Mouse (Mus musculus) heart, embryonic 12.5 days (tissue): Measurements from ENCODE around the gene Slc16a13. TPM values are rescaled to one million over a fixed set of nuclear protein-coding genes. Genes with fewer than 3 reads are reported as not detected.

Experiments
- ATAC-seq: fragments of 200-750 bp; cut with Nextera tagmentation; 2 replicates; pipeline ENCODE4 v1.8.0; 2017; ENCODE audit warnings: moderate TSS enrichment, moderate library complexity; ENCODE audit not compliant: insufficient number of reproducible peaks, low FRiP score
- H3K27ac ChIP-seq: fragments of 300-500 bp; sonication (generic); 2 replicates; pipeline ENCODE4 v1.5.1; 2016; ENCODE audit warnings: mild to moderate bottlenecking, moderate library complexity; ENCODE audit not compliant: poor library complexity, severe bottlenecking
- H3K27me3 ChIP-seq: fragments of 300-500 bp; sonication (generic); replicated peaks from 2 replicates; pipeline ENCODE4 v1.6.1; 2016; ENCODE audit warnings: mild to moderate bottlenecking, moderate library complexity
- H3K36me3 ChIP-seq: fragments of 300-500 bp; sonication (generic); 2 replicates; pipeline ENCODE4 v1.6.1; 2016; ENCODE audit warnings: mild to moderate bottlenecking, moderate library complexity
- H3K4me1 ChIP-seq: fragments of 300-500 bp; sonication (generic); replicated peaks from 2 replicates; pipeline ENCODE4 v1.6.1; 2016; ENCODE audit warnings: mild to moderate bottlenecking
- H3K4me2 ChIP-seq: fragments of 300-500 bp; sonication (generic); 2 replicates; pipeline ENCODE4 v1.6.1; 2016; ENCODE audit warnings: mild to moderate bottlenecking, moderate library complexity
- H3K4me3 ChIP-seq: fragments of 300-500 bp; sonication (generic); 2 replicates; pipeline ENCODE4 v1.5.1; 2016; ENCODE audit warnings: mild to moderate bottlenecking
- H3K9ac ChIP-seq: fragments of 300-500 bp; sonication (generic); 2 replicates; pipeline ENCODE4 v1.6.1; 2016; ENCODE audit warnings: mild to moderate bottlenecking, moderate library complexity
- H3K9me3 ChIP-seq: fragments of 300-500 bp; sonication (generic); replicated peaks from 2 replicates; pipeline ENCODE4 v1.6.1; 2016; ENCODE audit warnings: mild to moderate bottlenecking, moderate library complexity
- WGBS: fragments of 180-500 bp; shearing (Covaris S2); methylation state at CpG from one replicate; pipeline ENCODE4 v1.1.7; 2016; 5-methylcytosine and 5-hydroxymethylcytosine counted together
- polyA plus RNA-seq: library from polyadenylated mRNA; unstranded; fragments of >200 nt; fragmentation: Nextera tagmentation; extraction: Ambion mirVana; gene quantifications from 2 replicates; pipeline ENCODE4 v1.2.1, GENCODE M21; 2016

Gene Slc16a13
- polyA plus RNA-seq, result 7.7 and 9.1 TPM in 2 replicates

DNA sequence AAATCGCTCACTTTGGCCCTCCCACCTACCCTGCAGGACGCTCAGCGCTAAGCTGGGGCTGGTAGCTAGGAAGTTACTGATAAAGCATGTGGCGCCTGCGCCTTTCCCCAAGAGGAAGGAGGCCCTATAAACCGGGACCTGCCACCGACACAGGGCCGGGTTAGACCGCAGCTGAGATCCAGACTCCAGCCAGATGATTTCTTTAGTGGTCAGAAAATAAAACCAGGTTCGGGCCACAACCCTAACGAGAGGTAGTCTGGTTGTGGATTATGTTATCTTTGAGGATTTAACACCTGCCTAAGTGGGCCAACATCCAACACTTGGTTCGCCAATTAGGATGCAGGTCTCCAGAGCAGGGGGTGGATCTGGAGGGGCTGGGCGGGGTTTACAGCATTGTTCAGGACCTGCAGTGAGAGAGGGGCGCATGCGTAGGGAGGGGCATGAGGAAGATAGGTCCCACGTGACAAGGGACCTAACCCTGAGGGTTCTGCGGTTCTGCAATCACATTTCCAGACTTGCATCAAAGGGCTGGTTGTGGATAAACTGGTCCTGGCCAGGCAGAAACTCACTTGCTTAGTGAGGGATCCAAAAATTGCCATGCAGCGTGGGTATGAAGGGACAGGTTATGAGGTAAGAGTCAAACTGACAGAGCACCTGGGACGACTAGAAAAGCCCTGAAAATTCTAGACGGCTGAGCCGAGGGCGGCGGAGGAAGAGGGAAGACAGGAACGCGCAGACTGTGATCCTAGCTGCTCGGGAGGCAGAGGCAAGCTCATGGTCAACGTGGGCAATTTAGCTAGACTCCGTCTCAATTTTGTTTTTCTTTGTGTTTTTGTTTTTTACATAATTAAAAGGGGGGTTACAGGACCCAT is at the start of gene Slc16a13:
Slc16a13 (minus strand) TSS at position 334 of the 872 bp plus-strand sequence.
- peaks cover 42% of the 10 kb centered on the region for H3K27me3 ChIP-seq
- no peaks in the 10 kb centered on the region for H3K9me3 ChIP-seq
- H3K4me3 ChIP-seq, result peak within 1 kb of the TSS; percentile 53
- peak within 1 kb of the TSS; percentile 92 for H3K4me2 ChIP-seq
- H3K27ac ChIP-seq, result peak within 1 kb of the TSS; percentile 94
- no peaks in the 10 kb centered on the region for H3K36me3 ChIP-seq
- H3K9ac ChIP-seq, result peak within 1 kb of the TSS; percentile 79
- peaks cover 40% of the 10 kb centered on the region for H3K4me1 ChIP-seq
- ATAC-seq, result peak; percentile 93
- WGBS, result under 1% methylated on average over 28 of the region's 28 CpGs

- Histone ChIP-seq H3K9ac (no peak overlapping the region), H3K4me1 (peaks cover 15% of the 10 kb centered on the region), H3K4me2 (no peak overlapping the region), H3K27ac (peak overlapping the region; percentile 38; the same call in 1 of the 2 replicates), H3K4me3 (no peak overlapping the region), H3K9me3 (peaks cover 2% of the 10 kb centered on the region; the same call in 1 of the 2 replicates), H3K36me3 (no peaks in the 10 kb centered on the region), H3K27me3 (no peaks in the 10 kb centered on the region)
- no peak for ATAC-seq
- 73% methylated on average over 1 of the region's 1 CpGs for WGBS
Measured at GRCm38 (mm10) chr11:70266405-70266804, 45.5 kb upstream of the Slc16a13 start.

GRCm38 (mm10) chr11:70265819-70266218 is 45.0 kb upstream of the Slc16a13 start:
- no peak for ATAC-seq
- Histone ChIP-seq H3K4me3 (no peak overlapping the region), H3K36me3 (no peaks in the 10 kb centered on the region), H3K27ac (no peak overlapping the region), H3K9ac (no peak overlapping the region), H3K4me2 (no peak overlapping the region), H3K4me1 (peaks cover 15% of the 10 kb centered on the region), H3K27me3 (no peaks in the 10 kb centered on the region), H3K9me3 (peaks cover 2% of the 10 kb centered on the region; the same call in 1 of the 2 replicates)
- WGBS, result 68% methylated on average over 4 of the region's 4 CpGs

DNA sequence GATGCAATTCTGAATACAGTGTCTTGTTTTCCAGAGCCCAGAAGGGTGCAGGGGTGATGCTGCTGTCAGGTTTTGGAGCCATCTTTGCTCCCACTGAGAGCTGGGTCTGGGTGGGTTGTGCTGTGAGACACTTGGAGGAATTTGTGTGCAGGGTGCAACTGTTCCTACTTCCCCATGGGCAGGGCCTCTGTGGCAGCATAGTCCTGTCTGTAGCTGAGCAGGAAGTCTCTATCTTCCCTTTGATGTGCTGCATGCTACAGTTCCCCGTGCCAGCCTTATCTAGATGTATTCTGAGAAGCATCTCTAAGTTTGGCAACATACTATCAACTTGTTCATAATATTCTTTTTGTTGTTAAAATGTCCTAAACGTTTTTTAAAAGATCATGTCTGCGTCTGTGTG is 44.4 kb upstream of the Slc16a13 start:
- Histone ChIP-seq H3K4me2 (no peak overlapping the region), H3K9ac (no peak overlapping the region), H3K4me1 (peaks cover 15% of the 10 kb centered on the region), H3K27ac (no peak overlapping the region), H3K27me3 (no peaks in the 10 kb centered on the region), H3K9me3 (peaks cover 2% of the 10 kb centered on the region; the same call in 1 of the 2 replicates), H3K4me3 (no peak overlapping the region), H3K36me3 (no peaks in the 10 kb centered on the region)
- 41% methylated on average over 3 of the region's 3 CpGs for WGBS
- no peak for ATAC-seq

GRCm38 (mm10) chr11:70259035-70259434 is 38.2 kb upstream of the Slc16a13 start:
- Histone ChIP-seq H3K27me3 (peaks cover 31% of the 10 kb centered on the region), H3K9ac (no peak overlapping the region), H3K4me3 (no peak overlapping the region), H3K9me3 (peaks cover 2% of the 10 kb centered on the region; the same call in 1 of the 2 replicates), H3K4me2 (no peak overlapping the region), H3K27ac (no peak overlapping the region), H3K36me3 (no peaks in the 10 kb centered on the region), H3K4me1 (peaks cover 10% of the 10 kb centered on the region; the same call in 1 of the 2 replicates)
- no peak for ATAC-seq
- 85% methylated on average over 4 of the region's 4 CpGs for WGBS

DNA sequence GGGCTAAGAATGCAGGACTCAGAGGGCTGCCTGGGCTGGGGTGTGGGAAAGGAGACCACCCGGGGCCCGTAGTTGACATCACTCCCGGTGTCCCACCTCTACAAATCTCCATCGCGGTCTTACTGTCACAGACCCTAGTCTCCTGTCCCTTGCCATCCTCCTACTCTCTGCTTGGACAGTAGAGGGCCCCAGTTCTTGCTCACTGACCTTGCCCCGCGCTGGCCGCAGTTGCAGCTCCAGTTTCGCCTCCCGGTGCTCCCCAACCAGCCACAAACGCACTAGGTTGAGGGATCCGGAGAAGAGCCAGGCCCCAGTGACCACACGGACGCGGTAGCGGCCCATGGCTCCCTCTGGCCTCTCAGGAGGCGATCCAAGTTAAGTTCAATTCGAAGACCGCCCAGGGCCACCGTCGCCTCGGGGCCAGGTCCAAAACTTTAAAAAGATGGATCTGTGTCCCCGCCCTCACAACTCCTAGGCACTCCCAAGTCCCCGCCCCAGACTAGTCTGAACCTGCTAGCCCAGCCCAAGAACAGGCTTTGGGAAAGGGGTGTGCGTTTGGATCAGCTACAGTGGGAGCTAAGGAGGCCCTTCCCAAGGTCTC is 34.2 kb upstream of the Slc16a13 start, which contains the start of gene Alox12:
Alox12 (minus strand) TSS at position 423 of the 601 bp plus-strand sequence.
- Histone ChIP-seq H3K9ac (peak within 1 kb of the TSS; percentile 42), H3K9me3 (no peaks in the 10 kb centered on the region), H3K4me3 (peak within 1 kb of the TSS; percentile 39), H3K36me3 (no peaks in the 10 kb centered on the region), H3K4me1 (peaks cover 10% of the 10 kb centered on the region; the same call in 1 of the 2 replicates), H3K27ac (no peak within 1 kb of the TSS), H3K27me3 (peaks cover 71% of the 10 kb centered on the region), H3K4me2 (peak within 1 kb of the TSS; percentile 72)
- WGBS, result under 1% methylated on average over 25 of the region's 25 CpGs
- ATAC-seq, result peak; percentile 43; the same call in 1 of the 2 replicates

DNA sequence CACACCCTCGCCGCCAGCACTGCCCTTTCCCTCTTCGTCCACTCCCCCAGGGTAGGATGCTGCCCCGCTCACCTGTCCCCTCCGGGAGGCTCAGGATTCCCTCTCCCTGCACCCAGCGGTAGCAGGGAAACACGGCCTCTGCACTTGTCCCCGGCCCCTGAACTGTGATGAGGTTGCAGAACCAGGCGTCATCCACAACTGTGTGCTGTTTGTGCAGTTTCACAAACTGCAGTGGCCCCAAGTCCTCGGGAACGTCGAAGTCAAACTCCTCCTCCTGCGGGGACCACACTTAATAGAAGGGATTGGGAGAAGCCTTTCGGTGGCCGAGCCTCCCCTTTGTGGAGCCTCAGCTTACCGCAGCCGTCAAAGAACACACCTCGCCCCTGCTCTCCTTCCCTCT is 33.5 kb upstream of the Slc16a13 start:
- Histone ChIP-seq H3K4me1 (peaks cover 10% of the 10 kb centered on the region; the same call in 1 of the 2 replicates), H3K9me3 (no peaks in the 10 kb centered on the region), H3K9ac (peak overlapping the region; percentile 42), H3K4me3 (peak overlapping the region; percentile 39), H3K27me3 (peaks cover 72% of the 10 kb centered on the region), H3K4me2 (peak overlapping the region; percentile 72), H3K27ac (no peak overlapping the region), H3K36me3 (no peaks in the 10 kb centered on the region)
- WGBS, result 5% methylated on average over 18 of the region's 18 CpGs
- no peak for ATAC-seq

DNA sequence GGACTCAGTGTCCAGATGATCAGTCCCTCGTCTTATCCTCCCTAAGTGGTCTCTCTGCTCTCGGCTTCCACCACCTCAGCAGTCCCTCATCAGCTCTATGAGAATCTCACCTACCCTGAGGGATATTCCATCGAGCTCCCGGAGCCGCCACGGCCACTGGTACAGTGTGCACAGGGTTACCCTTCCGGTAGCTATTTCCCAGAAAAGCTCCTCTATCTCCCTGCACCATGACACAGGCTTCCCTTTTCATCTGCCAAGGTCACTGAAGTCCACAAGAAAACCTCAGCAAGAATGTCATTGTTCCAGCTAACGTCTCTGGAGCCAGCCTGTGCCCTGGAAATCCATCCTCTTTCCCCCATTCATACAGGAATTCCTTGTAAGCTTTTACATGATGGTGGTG is 31.0 kb upstream of the Slc16a13 start:
- 61% methylated on average over 8 of the region's 8 CpGs for WGBS
- peaks cover 71% of the 10 kb centered on the region for H3K27me3 ChIP-seq

GRCm38 (mm10) chr11:70250150-70250549 is 29.3 kb upstream of the Slc16a13 start:
- H3K9me3 ChIP-seq, result no peaks in the 10 kb centered on the region
- WGBS, result 52% methylated on average over 11 of the region's 11 CpGs
- no peaks in the 10 kb centered on the region for H3K36me3 ChIP-seq
- H3K4me2 ChIP-seq, result no peak overlapping the region
- no peak overlapping the region for H3K27ac ChIP-seq
- peaks cover 6% of the 10 kb centered on the region; the same call in 1 of the 2 replicates for H3K4me1 ChIP-seq
- H3K9ac ChIP-seq, result no peak overlapping the region
- no peak for ATAC-seq
- peaks cover 68% of the 10 kb centered on the region for H3K27me3 ChIP-seq
- H3K4me3 ChIP-seq, result no peak overlapping the region

More for the DNA sequence above, 31.0 kb upstream of the Slc16a13 start:
- Histone ChIP-seq H3K9me3 (no peaks in the 10 kb centered on the region), H3K4me1 (peaks cover 10% of the 10 kb centered on the region; the same call in 1 of the 2 replicates), H3K27ac (no peak overlapping the region), H3K4me2 (no peak overlapping the region), H3K9ac (no peak overlapping the region), H3K36me3 (no peaks in the 10 kb centered on the region), H3K4me3 (no peak overlapping the region)
- no peak for ATAC-seq

DNA sequence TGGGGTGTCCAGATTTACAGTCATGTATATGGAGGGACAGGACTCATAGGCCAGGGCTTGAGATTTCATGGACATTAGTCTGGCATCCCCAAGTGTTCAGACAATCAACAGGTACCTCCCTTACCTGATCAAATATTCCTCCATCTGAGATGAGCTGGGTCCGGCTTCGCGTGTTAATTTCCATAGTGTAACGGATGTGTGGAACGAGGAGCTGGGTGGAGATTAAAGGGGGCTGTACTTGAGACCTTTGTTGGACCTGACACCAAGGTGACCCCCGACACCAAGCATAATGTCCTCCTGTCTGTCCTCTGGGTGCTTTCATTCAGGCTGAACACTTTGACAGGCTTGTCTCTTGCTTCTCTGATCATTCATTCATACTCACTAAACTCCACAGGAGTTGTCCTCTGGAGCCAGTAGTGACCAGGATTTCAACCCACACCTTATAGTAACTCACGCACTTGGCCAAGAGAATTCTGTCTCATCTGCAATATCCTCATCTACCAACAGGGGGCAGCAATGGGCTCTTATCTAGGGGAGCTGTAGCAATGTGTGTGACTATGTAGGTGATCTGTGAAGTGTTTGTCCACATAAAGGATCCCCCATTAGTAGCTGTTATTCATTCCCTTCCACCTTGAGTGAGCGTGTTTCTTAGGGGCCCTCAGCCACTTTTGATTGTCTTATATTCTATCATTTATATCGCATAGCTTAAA is 26.4 kb upstream of the Slc16a13 start:
- Histone ChIP-seq H3K9ac (no peak overlapping the region), H3K4me3 (no peak overlapping the region), H3K36me3 (no peaks in the 10 kb centered on the region), H3K9me3 (no peaks in the 10 kb centered on the region), H3K27me3 (peaks cover 50% of the 10 kb centered on the region), H3K4me2 (no peak overlapping the region), H3K4me1 (no peaks in the 10 kb centered on the region), H3K27ac (no peak overlapping the region)
- 42% methylated on average over 9 of the region's 9 CpGs for WGBS
- no peak for ATAC-seq
